Mouse (Mus musculus) left cerebral cortex, adult 18-20 months (tissue): ENCODE results near the gene Zcchc17. TPM values are rescaled to one million over a fixed set of nuclear protein-coding genes. Genes with fewer than 3 reads are reported as not detected.
A peak's percentile ranks its signal among the peaks of the same experiment; 100 is the strongest.

Experiments
- DNase-seq, 2 experiments: peaks; one replicate each; pipeline ENCODE4 v3.0.0; 2021 to 2022; ENCODE audit warnings: low spot score in 2 of 2, mixed read lengths in 1 of 2
- long read RNA-seq, 2 experiments: library from polyadenylated mRNA; stranded (forward); transcript quantifications; one replicate each; pipeline ENCODE4 v2.0.0; 2021
- total RNA-seq, 2 experiments: library from RNA; stranded (reverse); gene quantifications; 2 replicates each; pipeline ENCODE4 v1.2.3; 2021

Zcchc17 gene
- 10 to 100 TPM; 59.3 to 70.6 TPM for total RNA-seq
- long read RNA-seq, experiment 1, transcript Zcchc17-202 (8 exons, 2,113 nt) = major isoform, 108 of 213 reads
- long read RNA-seq, experiment 1, partial matches to known transcripts = 6 of 213 reads
- long read RNA-seq, experiment 1, other reads (novel, unspliced or antisense) = 99 of 213 reads
- long read RNA-seq, experiment 2, transcript Zcchc17-202 (8 exons, 2,113 nt) = major isoform, 64 of 146 reads
- long read RNA-seq, experiment 2, partial matches to known transcripts = 3 of 146 reads
- long read RNA-seq, experiment 2, other reads (novel, unspliced or antisense) = 79 of 146 reads

- DNase-seq = peak; percentile 99
Observed at GRCm38 (mm10) chr4:130359486-130360237, at the start of gene Zcchc17, which contains the start of gene Snrnp40. Gene Zcchc17, minus strand, starts transcription at chr4:130359943. Gene Snrnp40, plus strand, starts transcription at chr4:130360132.

GRCm38 (mm10) chr4:130391265-130391664 lies 31.5 kb upstream of the Zcchc17 start:
- no peak for DNase-seq

GRCm38 (mm10) chr4:130389927-130390326 lies 30.2 kb upstream of the Zcchc17 start:
- no peak for DNase-seq

- peak; percentile 27 to 31 for DNase-seq
Observed at GRCm38 (mm10) chr4:130389496-130389895, 29.8 kb upstream of the Zcchc17 start.

- DNase-seq = no peak
Observed at GRCm38 (mm10) chr4:130387256-130387655, 27.5 kb upstream of the Zcchc17 start.

GRCm38 (mm10) chr4:130380418-130380817 lies 20.7 kb upstream of the Zcchc17 start:
- no peak for DNase-seq

- DNase-seq = peak in 1 of 2 experiments; percentile 10
Observed at GRCm38 (mm10) chr4:130379181-130379580, 19.4 kb upstream of the Zcchc17 start.

- no peak for DNase-seq
Observed at GRCm38 (mm10) chr4:130377500-130377899, 17.8 kb upstream of the Zcchc17 start.

- DNase-seq = no peak
Observed at GRCm38 (mm10) chr4:130376675-130377074, 16.9 kb upstream of the Zcchc17 start.

- DNase-seq = no peak
Observed at GRCm38 (mm10) chr4:130360238-130360590, 471 bp upstream of the Zcchc17 start.

GRCm38 (mm10) chr4:130357946-130358345 lies 1.8 kb downstream of the Zcchc17 start:
- no peak for DNase-seq

- no peak for DNase-seq
Observed at GRCm38 (mm10) chr4:130352588-130352987, 7.2 kb downstream of the Zcchc17 start.

- no peak for DNase-seq
Observed at GRCm38 (mm10) chr4:130350690-130351422, 8.9 kb downstream of the Zcchc17 start.

GRCm38 (mm10) chr4:130349666-130350065 lies 10.1 kb downstream of the Zcchc17 start:
- DNase-seq = no peak

- DNase-seq = peak; percentile 35 to 38
Observed at GRCm38 (mm10) chr4:130341691-130342090, 18.1 kb downstream of the Zcchc17 start.

- no peak for DNase-seq
Observed at GRCm38 (mm10) chr4:130335867-130336266, 23.9 kb downstream of the Zcchc17 start.

- DNase-seq = no peak
Observed at GRCm38 (mm10) chr4:130327366-130327765, 32.4 kb downstream of the Zcchc17 start.

- no peak for DNase-seq
Observed at GRCm38 (mm10) chr4:130325446-130325845, 34.3 kb downstream of the Zcchc17 start.

GRCm38 (mm10) chr4:130323607-130324006 lies 36.1 kb downstream of the Zcchc17 start:
- DNase-seq = no peak

- DNase-seq = no peak
Observed at GRCm38 (mm10) chr4:130323165-130323564, 36.6 kb downstream of the Zcchc17 start.

GRCm38 (mm10) chr4:130322567-130322966 lies 37.2 kb downstream of the Zcchc17 start:
- DNase-seq = no peak

- DNase-seq = no peak
Observed at GRCm38 (mm10) chr4:130321640-130322039, 38.1 kb downstream of the Zcchc17 start.
